Mouse (Mus musculus) MEL (cell line): ENCODE measurements around the gene Trit1.

Experiments
- BHLHE40 ChIP-seq: IDR thresholded peaks from 2 replicates; pipeline ENCODE4 v1.6.1; 2012; ENCODE audit warnings: low read depth, mild to moderate bottlenecking, inconsistent platforms, low read length, improper control_type of control experiment, borderline replicate concordance
- CHD2 ChIP-seq: IDR thresholded peaks from 2 replicates; pipeline ENCODE4 v1.6.1; 2011; ENCODE audit warnings: low read length, improper control_type of control experiment
- CTCF ChIP-seq, 3 experiments: IDR thresholded peaks in 2 of 3; conservative IDR thresholded peaks in 1 of 3; 2 replicates each; pipeline ENCODE4 v1.5.1; 2011 to 2012; ENCODE audit warnings: low read length in 3 of 3, low read depth in 2 of 3, mild to moderate bottlenecking in 2 of 3, improper control_type of control experiment in 1 of 3, inconsistent platforms in 1 of 3, mixed read lengths in 1 of 3, moderate library complexity in 1 of 3; ENCODE audit not compliant: control insufficient read depth in 1 of 3, insufficient read depth in 1 of 3, poor library complexity in 1 of 3, severe bottlenecking in 1 of 3
- EP300 ChIP-seq, 2 experiments: IDR thresholded peaks; 2 replicates each; pipeline ENCODE4 v1.6.1; 2011; ENCODE audit warnings: improper control_type of control experiment in 2 of 2, low read length in 2 of 2, low read depth in 1 of 2, mild to moderate bottlenecking in 1 of 2
- MAX ChIP-seq: IDR thresholded peaks from 2 replicates; pipeline ENCODE4 v1.6.1; 2011; ENCODE audit warnings: low read length, improper control_type of control experiment
- MEF2A ChIP-seq: IDR thresholded peaks from 2 replicates; pipeline ENCODE4 v1.6.1; 2014; ENCODE audit warnings: low read depth, mild to moderate bottlenecking, inconsistent platforms, low read length, improper control_type of control experiment; ENCODE audit not compliant: poor library complexity, insufficient replicate concordance, severe bottlenecking; ENCODE audit errors: extremely low read depth
- MYC ChIP-seq: IDR thresholded peaks from 2 replicates; pipeline ENCODE4 v1.6.1; 2011; ENCODE audit warnings: low read depth, mild to moderate bottlenecking, low read length, improper control_type of control experiment, moderate library complexity
- POLR2A ChIP-seq, 2 experiments: IDR thresholded peaks; 2 replicates each; pipeline ENCODE4 v1.6.1; 2011 to 2012; ENCODE audit warnings: low read length in 2 of 2, mild to moderate bottlenecking in 2 of 2, control low read depth in 1 of 2, improper control_type of control experiment in 1 of 2, low read depth in 1 of 2, moderate library complexity in 1 of 2; ENCODE audit not compliant: control insufficient read depth in 1 of 2, insufficient read depth in 1 of 2, poor library complexity in 1 of 2
- SIN3A ChIP-seq: IDR thresholded peaks from 2 replicates; pipeline ENCODE4 v1.6.1; 2012; ENCODE audit warnings: low read length, improper control_type of control experiment, inconsistent platforms
- TAL1 ChIP-seq: IDR thresholded peaks from 2 replicates; pipeline ENCODE4 v1.6.1; 2012; ENCODE audit warnings: mild to moderate bottlenecking, inconsistent platforms, low read length, moderate library complexity, mixed read lengths
- UBTF ChIP-seq: IDR thresholded peaks from 2 replicates; pipeline ENCODE4 v1.6.1; 2012; ENCODE audit warnings: low read depth, mild to moderate bottlenecking, inconsistent platforms, low read length, improper control_type of control experiment, moderate library complexity, borderline replicate concordance; ENCODE audit not compliant: insufficient read depth

DNA sequence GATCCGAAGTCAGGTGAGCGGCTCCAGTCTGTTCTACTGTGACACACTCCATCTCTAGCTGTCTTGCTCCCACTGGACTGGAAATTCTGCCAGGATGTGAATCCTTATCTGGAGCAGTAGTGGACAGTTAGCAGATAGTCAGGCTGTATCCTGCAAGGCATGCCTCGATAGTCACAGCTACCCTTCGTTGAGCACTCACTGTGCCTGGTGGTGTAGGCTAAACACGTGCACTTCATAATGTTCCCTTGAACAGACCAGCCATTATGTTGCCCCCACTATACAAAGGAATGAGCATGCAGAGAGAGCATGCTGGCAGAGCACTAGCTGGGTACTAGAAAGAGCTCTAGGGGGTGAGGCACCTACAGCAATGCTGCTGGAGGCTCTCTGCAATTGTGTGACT lies 45.3 kb downstream of the Trit1 start:
- TF ChIP-seq POLR2A (IDR thresholded peaks at IDR 0.05; ENCODE audit: control insufficient read depth in 1 of 2, insufficient read depth in 1 of 2, low read depth in 1 of 2, low read length in 2 of 2, poor library complexity in 1 of 2) = no peak
- TF ChIP-seq MEF2A = no peak
- TF ChIP-seq CTCF (IDR thresholded peaks at IDR 0.05 in 2 of 3, conservative IDR thresholded peaks at IDR 0.05 in 1 of 3; ENCODE audit: control insufficient read depth in 1 of 3, insufficient read depth in 1 of 3, low read depth in 2 of 3, low read length in 3 of 3, poor library complexity in 1 of 3, severe bottlenecking in 1 of 3) = no peak
- TF ChIP-seq EP300 (IDR thresholded peaks at IDR 0.05; ENCODE audit: low read depth in 1 of 2, low read length in 2 of 2) = no peak
- TF ChIP-seq UBTF = no peak
- no peak for TF ChIP-seq CHD2
- TF ChIP-seq MYC = no peak
- TF ChIP-seq BHLHE40 = no peak
- no peak for TF ChIP-seq SIN3A
- TF ChIP-seq MAX = no peak
- no peak for TF ChIP-seq TAL1
